Mouse (Mus musculus) cortical plate, adult 2 months (tissue): ENCODE data around the gene Pla2g10.

ENCODE experiments used
- CTCF ChIP-seq: fragments of 200-500 bp; IDR thresholded peaks from 2 replicates; pipeline ENCODE4 v1.5.1; 2011; ENCODE audit warnings: mild to moderate bottlenecking, control low read depth, low read length; ENCODE audit not compliant: insufficient read depth; ENCODE audit errors: extremely low read depth
- POLR2A ChIP-seq: fragments of 200-500 bp; IDR thresholded peaks from 2 replicates; pipeline ENCODE4 v1.6.1; 2011; ENCODE audit warnings: mild to moderate bottlenecking, low read length, control low read depth; ENCODE audit not compliant: insufficient read depth; ENCODE audit errors: extremely low read depth

- TF ChIP-seq CTCF (no peak), POLR2A (no peak)
Measured at GRCm38 (mm10) chr16:13672386-13672898, 58.3 kb downstream of the Pla2g10 start.
